Mouse (Mus musculus): Measurements from ENCODE around the gene P2rx7. TPM values are rescaled to one million over a fixed set of nuclear protein-coding genes. Genes with fewer than 3 reads are reported as not detected.

The P2rx7 gene
- total RNA-seq, 1 experiment from 2014 or later, result 4.8 TPM

DNA sequence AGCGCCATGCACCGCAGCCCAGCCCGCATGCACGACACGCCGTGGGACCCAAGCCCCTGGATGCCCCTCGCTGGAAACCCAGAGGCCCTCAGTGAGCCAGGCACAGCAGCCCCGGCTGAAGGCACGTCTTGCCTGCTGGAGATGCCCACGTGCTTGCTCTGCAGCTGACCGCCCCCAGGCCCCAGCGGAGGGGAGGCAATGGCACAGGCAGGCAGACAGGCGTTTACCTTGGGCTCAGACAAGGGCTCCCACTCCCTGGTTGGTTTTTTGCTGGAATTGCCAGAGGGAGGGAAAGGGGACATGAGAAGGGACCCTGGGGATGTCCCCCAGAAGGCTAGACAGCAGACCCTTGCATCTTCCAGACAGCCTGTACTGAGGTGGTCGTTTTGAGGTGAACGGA, 93.0 kb downstream of the P2rx7 start:
- no peak for ATAC-seq (replicated peaks in 1 of 2; ENCODE audit: insufficient read depth in 1 of 2, low FRiP score in 2 of 2, low TSS enrichment in 1 of 2, low read depth in 1 of 2, poor library complexity in 2 of 2, severe bottlenecking in 2 of 2)

Other genes with a start within 250 kb of the P2rx7 start
- gene Anapc7, start 222.2 kb upstream of the P2rx7 start, total RNA-seq (2017), result 38.1 and 50.9 TPM in 2 replicates
- gene Atp2a2, start 141.7 kb upstream of the P2rx7 start, total RNA-seq (2017), result 84.5 and 95.1 TPM in 2 replicates
- gene Ift81, start 29.4 kb upstream of the P2rx7 start, total RNA-seq (2017), result 18.9 and 36.1 TPM in 2 replicates
- gene P2rx4, start 63.6 kb downstream of the P2rx7 start, total RNA-seq (2017), result 15.2 and 19.2 TPM in 2 replicates
- gene Camkk2, start 135.5 kb downstream of the P2rx7 start, total RNA-seq (2017), result 23.7 and 41.6 TPM in 2 replicates
- gene Anapc5, start 177.4 kb downstream of the P2rx7 start, total RNA-seq (2017), result 311 and 361 TPM in 2 replicates
- 21.6 and 21.7 TPM in 2 replicates for gene Rnf34, start 206.1 kb downstream of the P2rx7 start, total RNA-seq (2017)

Measured in hematopoietic stem cell, adult 5-6 weeks (primary cell).